Mouse (Mus musculus) embryo, embryonic 10 days (tissue): ENCODE data around the gene Bivm.

ENCODE experiments used
- DNase-seq: peaks from one replicate; pipeline ENCODE4 v3.0.0-alpha.2; 2015; ENCODE audit warnings: low spot score

The Bivm gene

DNA sequence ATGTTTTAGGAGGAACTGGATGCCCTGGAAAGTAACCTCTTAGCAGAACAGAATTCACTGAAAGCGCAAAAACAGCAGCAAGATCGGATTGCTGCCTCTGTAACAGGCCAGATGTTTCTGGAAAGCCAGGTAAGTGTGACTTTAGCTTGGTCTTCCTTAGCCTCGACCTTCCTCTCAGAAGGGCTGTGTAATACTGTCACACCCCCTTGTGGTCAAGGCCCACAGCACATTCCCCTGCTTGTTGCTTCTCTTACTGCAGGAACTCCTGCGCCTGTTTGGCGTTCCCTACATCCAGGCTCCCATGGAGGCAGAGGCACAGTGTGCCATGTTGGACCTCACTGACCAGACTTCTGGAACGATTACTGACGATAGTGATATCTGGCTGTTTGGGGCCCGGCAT is 55.1 kb downstream of the Bivm start:
- DNase-seq: no peak

DNA sequence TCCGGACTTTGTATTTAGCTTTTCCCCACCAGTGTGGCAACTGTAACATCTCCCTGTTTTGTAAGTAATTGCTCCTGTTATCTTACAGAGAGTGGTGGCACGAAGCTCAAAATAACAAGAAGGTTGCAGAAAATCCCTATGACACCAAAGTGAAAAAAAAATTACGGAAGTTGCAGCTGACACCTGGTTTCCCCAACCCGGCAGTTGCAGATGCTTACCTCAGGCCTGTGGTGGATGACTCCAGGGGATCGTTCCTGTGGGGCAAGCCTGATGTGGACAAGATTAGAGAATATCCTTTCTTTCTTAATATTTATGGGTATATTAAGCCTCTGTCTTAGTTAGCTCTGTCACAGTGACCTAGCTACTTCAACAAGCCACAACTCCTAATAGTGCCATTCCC is 59.3 kb downstream of the Bivm start:
- no peak for DNase-seq

DNA sequence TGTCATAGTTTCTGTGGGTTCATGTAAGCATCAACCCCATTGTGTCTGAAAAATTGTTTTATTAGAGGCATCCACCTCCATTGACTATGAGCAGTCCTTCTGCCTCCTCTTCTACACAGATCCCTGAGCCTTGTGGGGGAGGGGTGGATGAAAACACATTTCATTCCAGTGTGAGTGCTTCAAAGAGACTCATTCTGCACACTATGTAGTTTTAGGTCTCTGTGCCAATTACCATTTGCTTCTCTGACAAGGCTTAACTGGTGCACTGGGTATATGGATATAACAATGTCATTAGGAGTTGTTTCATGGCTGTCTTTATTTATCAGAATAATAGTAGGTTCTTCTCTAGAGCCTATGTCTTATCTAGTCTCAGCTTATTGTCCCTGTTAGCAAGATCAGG is 67.6 kb downstream of the Bivm start:
- DNase-seq: no peak
